Mouse (Mus musculus): ENCODE measurements around the gene Nf2. TPM values are rescaled to one million over a fixed set of nuclear protein-coding genes. Genes with fewer than 3 reads are reported as not detected.

Nf2 gene
- 49.3 and 64.0 TPM in 2 replicates for polyA plus RNA-seq (2014; fragmentation: Nextera tagmentation; extraction: Ambion mirVana)

GRCm38 (mm10) chr11:4849258-4849943 is at the start of gene Nf2:
Gene Nf2 (minus strand): TSS chr11:4849536.
- Histone ChIP-seq H3K27ac (replicated peaks; ENCODE audit: low read depth, low read length) (peak within 1 kb of the TSS; percentile 79), H3K9ac (replicated peaks; ENCODE audit: low read length) (peak within 1 kb of the TSS; percentile 90), H3K9me3 (ENCODE audit: control insufficient read depth, low read length) (no peaks in the 10 kb centered on the region), H3K36me3 (ENCODE audit: control insufficient read depth, insufficient read depth, low read length) (no peaks in the 10 kb centered on the region), H3K4me3 (replicated peaks; ENCODE audit: low read depth, low read length) (peak within 1 kb of the TSS; percentile 96), H3K4me1 (ENCODE audit: control insufficient read depth, insufficient read depth, low read length) (peaks cover 15% of the 10 kb centered on the region), H3K4me2 (ENCODE audit: low read length) (peak within 1 kb of the TSS; percentile 81), H3K27me3 (ENCODE audit: control insufficient read depth, insufficient read depth, low read length) (no peaks in the 10 kb centered on the region)
- under 1% methylated on average over 60 of the region's 60 CpGs for WGBS
- ATAC-seq (ENCODE audit: low FRiP score, low TSS enrichment) (peak; percentile 98), DNase-seq (peak; percentile 98)

DNA sequence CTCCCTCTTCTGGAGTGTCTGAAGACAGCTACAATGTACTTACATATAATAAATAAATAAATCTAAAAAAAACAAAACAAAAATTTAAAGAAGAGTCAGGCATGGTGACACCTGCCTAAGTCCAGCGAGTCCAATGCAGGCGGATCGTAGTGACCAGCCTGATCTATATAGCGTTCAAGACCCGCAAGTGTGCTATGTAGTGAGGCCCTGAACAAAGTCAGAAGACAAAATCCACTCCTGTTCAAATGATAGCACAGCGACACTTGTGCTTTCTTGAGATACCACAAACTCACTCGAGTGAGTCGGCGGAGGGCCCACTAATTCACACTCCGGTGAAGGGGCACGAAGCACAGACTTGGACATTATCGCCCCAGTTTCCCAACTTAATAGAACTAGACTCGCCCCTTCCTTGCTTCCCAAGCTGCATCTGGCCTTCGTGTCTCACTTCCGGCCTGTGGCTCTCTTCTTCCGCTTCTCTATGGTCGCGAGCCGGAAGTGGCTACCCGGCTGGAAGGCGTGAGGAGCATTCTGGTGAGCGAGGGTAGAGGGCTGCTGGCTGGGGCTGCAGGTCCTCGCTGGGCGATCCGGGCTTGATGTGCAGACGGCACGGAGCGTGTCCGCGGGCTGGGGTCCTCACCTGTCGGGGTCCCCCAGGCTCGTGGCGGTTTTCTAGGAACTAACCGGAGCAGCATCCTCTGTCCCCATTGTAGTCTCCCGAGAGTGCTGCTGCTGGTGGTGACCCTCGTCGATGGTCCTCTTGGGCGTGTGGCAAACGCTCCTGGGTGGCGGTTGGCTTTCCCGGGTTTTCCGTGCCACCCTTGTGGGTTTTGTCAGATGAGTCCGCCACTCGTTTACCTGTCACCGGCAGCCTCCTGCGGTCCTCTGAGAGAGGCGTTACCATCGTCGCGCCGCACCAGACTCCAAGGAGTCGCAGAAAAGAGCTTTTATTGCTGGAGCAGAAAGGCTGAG is 45.8 kb upstream of the Nf2 start, which contains the start of gene Thoc5:
Thoc5 (plus strand) TSS at position 473 of the 969 bp plus-strand sequence.
- ATAC-seq (ENCODE audit: low FRiP score, low TSS enrichment) (peak; percentile 90), DNase-seq (peak; percentile 92)
- Histone ChIP-seq H3K27ac (replicated peaks; ENCODE audit: low read depth, low read length) (peak within 1 kb of the TSS; percentile 86), H3K4me3 (replicated peaks; ENCODE audit: low read depth, low read length) (peak within 1 kb of the TSS; percentile 70), H3K4me2 (ENCODE audit: low read length) (peak within 1 kb of the TSS; percentile 74), H3K9ac (replicated peaks; ENCODE audit: low read length) (peak within 1 kb of the TSS; percentile 74), H3K36me3 (ENCODE audit: control insufficient read depth, insufficient read depth, low read length) (peaks cover 44% of the 10 kb centered on the region), H3K27me3 (ENCODE audit: control insufficient read depth, insufficient read depth, low read length) (no peaks in the 10 kb centered on the region), H3K4me1 (ENCODE audit: control insufficient read depth, insufficient read depth, low read length) (peaks cover 6% of the 10 kb centered on the region), H3K9me3 (ENCODE audit: control insufficient read depth, low read length) (no peaks in the 10 kb centered on the region)
- WGBS = 2% methylated on average over 52 of the region's 52 CpGs

- H3K36me3 ChIP-seq (ENCODE audit: control insufficient read depth, insufficient read depth, low read length) = peaks cover 68% of the 10 kb centered on the region
- H3K4me2 ChIP-seq (ENCODE audit: low read length) = no peak overlapping the region
- no peaks in the 10 kb centered on the region for H3K9me3 ChIP-seq (ENCODE audit: control insufficient read depth, low read length)
- DNase-seq = no peak
- no peaks in the 10 kb centered on the region for H3K4me1 ChIP-seq (ENCODE audit: control insufficient read depth, insufficient read depth, low read length)
- no peak overlapping the region for H3K27ac ChIP-seq (replicated peaks; ENCODE audit: low read depth, low read length)
- no peak overlapping the region for H3K4me3 ChIP-seq (replicated peaks; ENCODE audit: low read depth, low read length)
- H3K9ac ChIP-seq (replicated peaks; ENCODE audit: low read length) = no peak overlapping the region
- 97% methylated on average over 3 of the region's 3 CpGs for WGBS
- no peaks in the 10 kb centered on the region for H3K27me3 ChIP-seq (ENCODE audit: control insufficient read depth, insufficient read depth, low read length)
- ATAC-seq (ENCODE audit: low FRiP score, low TSS enrichment) = no peak
Observed at GRCm38 (mm10) chr11:4886987-4887386, 37.7 kb upstream of the Nf2 start.

- Histone ChIP-seq H3K36me3 (ENCODE audit: control insufficient read depth, insufficient read depth, low read length) (peaks cover 57% of the 10 kb centered on the region), H3K4me3 (replicated peaks; ENCODE audit: low read depth, low read length) (no peak overlapping the region), H3K27ac (replicated peaks; ENCODE audit: low read depth, low read length) (no peak overlapping the region), H3K4me1 (ENCODE audit: control insufficient read depth, insufficient read depth, low read length) (no peaks in the 10 kb centered on the region), H3K9ac (replicated peaks; ENCODE audit: low read length) (no peak overlapping the region), H3K4me2 (ENCODE audit: low read length) (no peak overlapping the region), H3K27me3 (ENCODE audit: control insufficient read depth, insufficient read depth, low read length) (no peaks in the 10 kb centered on the region), H3K9me3 (ENCODE audit: control insufficient read depth, low read length) (no peaks in the 10 kb centered on the region)
- peak; percentile 69 for DNase-seq
- ATAC-seq (ENCODE audit: low FRiP score, low TSS enrichment) = no peak
- WGBS = 76% methylated on average over 2 of the region's 2 CpGs
Observed at GRCm38 (mm10) chr11:4885385-4885903, 36.1 kb upstream of the Nf2 start.

GRCm38 (mm10) chr11:4882892-4883627 is 33.7 kb upstream of the Nf2 start:
- H3K9ac ChIP-seq (replicated peaks; ENCODE audit: low read length) = no peak overlapping the region
- no peaks in the 10 kb centered on the region for H3K4me1 ChIP-seq (ENCODE audit: control insufficient read depth, insufficient read depth, low read length)
- DNase-seq (peak; percentile 13), ATAC-seq (ENCODE audit: low FRiP score, low TSS enrichment) (no peak)
- peaks cover 33% of the 10 kb centered on the region for H3K36me3 ChIP-seq (ENCODE audit: control insufficient read depth, insufficient read depth, low read length)
- H3K4me2 ChIP-seq (ENCODE audit: low read length) = no peak overlapping the region
- WGBS = 59% methylated on average over 14 of the region's 14 CpGs
- no peak overlapping the region for H3K27ac ChIP-seq (replicated peaks; ENCODE audit: low read depth, low read length)
- H3K27me3 ChIP-seq (ENCODE audit: control insufficient read depth, insufficient read depth, low read length) = no peaks in the 10 kb centered on the region
- H3K4me3 ChIP-seq (replicated peaks; ENCODE audit: low read depth, low read length) = no peak overlapping the region
- no peaks in the 10 kb centered on the region for H3K9me3 ChIP-seq (ENCODE audit: control insufficient read depth, low read length)

- no peak overlapping the region for H3K4me2 ChIP-seq (ENCODE audit: low read length)
- H3K27me3 ChIP-seq (ENCODE audit: control insufficient read depth, insufficient read depth, low read length) = no peaks in the 10 kb centered on the region
- ATAC-seq (ENCODE audit: low FRiP score, low TSS enrichment) = no peak
- H3K4me3 ChIP-seq (replicated peaks; ENCODE audit: low read depth, low read length) = no peak overlapping the region
- WGBS = 89% methylated on average over 4 of the region's 4 CpGs
- no peak overlapping the region for H3K9ac ChIP-seq (replicated peaks; ENCODE audit: low read length)
- H3K27ac ChIP-seq (replicated peaks; ENCODE audit: low read depth, low read length) = no peak overlapping the region
- no peak for DNase-seq
- H3K9me3 ChIP-seq (ENCODE audit: control insufficient read depth, low read length) = no peaks in the 10 kb centered on the region
- peaks cover 20% of the 10 kb centered on the region for H3K36me3 ChIP-seq (ENCODE audit: control insufficient read depth, insufficient read depth, low read length)
- no peaks in the 10 kb centered on the region for H3K4me1 ChIP-seq (ENCODE audit: control insufficient read depth, insufficient read depth, low read length)
Observed at GRCm38 (mm10) chr11:4881087-4881486, 31.8 kb upstream of the Nf2 start.

DNA sequence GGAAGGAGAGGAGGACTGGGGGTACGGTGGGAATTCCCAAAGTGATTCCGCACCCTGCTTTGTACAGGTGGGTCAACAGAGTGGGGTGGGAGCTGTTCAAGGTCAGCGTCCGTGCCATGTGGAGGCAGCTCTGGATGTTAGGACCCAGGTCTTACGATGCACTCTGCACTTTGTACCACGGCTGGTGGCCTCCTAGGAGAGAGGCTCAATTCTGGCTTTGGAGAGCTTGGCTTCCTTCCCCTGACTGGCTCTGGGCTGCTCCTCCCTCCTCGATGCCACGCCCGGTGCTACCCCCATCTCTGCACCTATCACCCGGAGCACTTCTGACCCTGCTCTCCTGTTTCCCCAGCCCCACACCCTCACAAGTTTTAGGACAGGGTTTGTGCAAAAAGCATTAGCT is 25.2 kb upstream of the Nf2 start:
- peaks cover 6% of the 10 kb centered on the region; the same call in 1 of the 2 replicates for H3K4me1 ChIP-seq (ENCODE audit: control insufficient read depth, insufficient read depth, low read length)
- H3K27me3 ChIP-seq (ENCODE audit: control insufficient read depth, insufficient read depth, low read length) = no peaks in the 10 kb centered on the region
- peak; percentile 45 for DNase-seq
- H3K9ac ChIP-seq (replicated peaks; ENCODE audit: low read length) = peak overlapping the region; percentile 90
- H3K4me3 ChIP-seq (replicated peaks; ENCODE audit: low read depth, low read length) = peak overlapping the region; percentile 69
- no peaks in the 10 kb centered on the region for H3K36me3 ChIP-seq (ENCODE audit: control insufficient read depth, insufficient read depth, low read length)
- 5% methylated on average over 10 of the region's 10 CpGs for WGBS
- ATAC-seq (ENCODE audit: low FRiP score, low TSS enrichment) = peak; percentile 22; the same call in 1 of the 2 replicates
- peak overlapping the region; percentile 83 for H3K4me2 ChIP-seq (ENCODE audit: low read length)
- no peaks in the 10 kb centered on the region for H3K9me3 ChIP-seq (ENCODE audit: control insufficient read depth, low read length)
- peak overlapping the region; percentile 81 for H3K27ac ChIP-seq (replicated peaks; ENCODE audit: low read depth, low read length)
